Mouse (Mus musculus): ENCODE measurements around the gene Limch1. TPM values are rescaled to one million over a fixed set of nuclear protein-coding genes. Genes with fewer than 3 reads are reported as not detected.

Limch1 gene
- polyA plus RNA-seq, 1 experiment = 15.7 TPM

DNA sequence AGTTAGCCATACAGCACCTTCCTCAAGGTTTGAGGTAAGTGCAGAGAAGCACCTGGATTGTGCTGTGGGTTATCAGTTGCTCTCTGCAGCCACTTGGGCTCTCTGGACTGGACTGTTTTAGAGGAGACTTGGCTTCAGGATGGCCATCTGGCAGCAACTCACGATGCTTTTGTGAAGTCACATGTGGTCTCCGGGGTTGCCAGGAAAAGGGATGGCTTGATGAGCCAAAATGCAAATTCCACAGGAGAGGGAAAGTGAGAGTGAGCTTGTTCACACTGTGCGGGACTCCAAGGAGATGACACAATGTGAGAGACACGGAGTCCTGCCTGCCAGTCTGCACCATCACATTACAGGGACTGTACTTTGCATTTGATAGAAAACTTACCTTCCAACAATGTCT is 346.1 kb downstream of the Limch1 start:
- H3K27ac ChIP-seq (ENCODE audit: insufficient read depth, low read length) = no peak overlapping the region
- TF ChIP-seq CTCF (IDR thresholded peaks at IDR 0.05; ENCODE audit: low read depth, low read length) = no peak
- TF ChIP-seq EP300 (IDR thresholded peaks at IDR 0.05; ENCODE audit: insufficient read depth, low read depth, low read length) = no peak
- no peak for TF ChIP-seq POLR2A (IDR thresholded peaks at IDR 0.05; ENCODE audit: insufficient read depth, low read length)
- H3K4me1 ChIP-seq (ENCODE audit: control insufficient read depth, insufficient read depth, low read length) = no peaks in the 10 kb centered on the region
- no peak overlapping the region for H3K4me3 ChIP-seq (ENCODE audit: low read depth, low read length)
- H3K36me3 ChIP-seq (ENCODE audit: control insufficient read depth, insufficient read depth, low read length, poor library complexity, severe bottlenecking) = no peaks in the 10 kb centered on the region
- H3K9me3 ChIP-seq (replicated peaks; ENCODE audit: control insufficient read depth, insufficient read depth, low read length, poor library complexity, severe bottlenecking) = no peaks in the 10 kb centered on the region
- H3K27me3 ChIP-seq (ENCODE audit: control insufficient read depth, insufficient read depth, low read length, poor library complexity, severe bottlenecking) = peaks cover 15% of the 10 kb centered on the region
- no peak overlapping the region for H3K9ac ChIP-seq (ENCODE audit: low read depth, poor library complexity, severe bottlenecking)

GRCm38 (mm10) chr5:67093991-67094390 is 348.4 kb downstream of the Limch1 start:
- H3K27ac ChIP-seq (ENCODE audit: insufficient read depth, low read length) = no peak overlapping the region
- H3K9ac ChIP-seq (ENCODE audit: low read depth, poor library complexity, severe bottlenecking) = no peak overlapping the region
- no peaks in the 10 kb centered on the region for H3K36me3 ChIP-seq (ENCODE audit: control insufficient read depth, insufficient read depth, low read length, poor library complexity, severe bottlenecking)
- H3K4me1 ChIP-seq (ENCODE audit: control insufficient read depth, insufficient read depth, low read length) = no peaks in the 10 kb centered on the region
- TF ChIP-seq CTCF (IDR thresholded peaks at IDR 0.05; ENCODE audit: low read depth, low read length) (no peak), EP300 (IDR thresholded peaks at IDR 0.05; ENCODE audit: insufficient read depth, low read depth, low read length) (no peak), POLR2A (IDR thresholded peaks at IDR 0.05; ENCODE audit: insufficient read depth, low read length) (no peak)
- no peaks in the 10 kb centered on the region for H3K9me3 ChIP-seq (replicated peaks; ENCODE audit: control insufficient read depth, insufficient read depth, low read length, poor library complexity, severe bottlenecking)
- peaks cover 30% of the 10 kb centered on the region for H3K27me3 ChIP-seq (ENCODE audit: control insufficient read depth, insufficient read depth, low read length, poor library complexity, severe bottlenecking)
- H3K4me3 ChIP-seq (ENCODE audit: low read depth, low read length) = no peak overlapping the region

DNA sequence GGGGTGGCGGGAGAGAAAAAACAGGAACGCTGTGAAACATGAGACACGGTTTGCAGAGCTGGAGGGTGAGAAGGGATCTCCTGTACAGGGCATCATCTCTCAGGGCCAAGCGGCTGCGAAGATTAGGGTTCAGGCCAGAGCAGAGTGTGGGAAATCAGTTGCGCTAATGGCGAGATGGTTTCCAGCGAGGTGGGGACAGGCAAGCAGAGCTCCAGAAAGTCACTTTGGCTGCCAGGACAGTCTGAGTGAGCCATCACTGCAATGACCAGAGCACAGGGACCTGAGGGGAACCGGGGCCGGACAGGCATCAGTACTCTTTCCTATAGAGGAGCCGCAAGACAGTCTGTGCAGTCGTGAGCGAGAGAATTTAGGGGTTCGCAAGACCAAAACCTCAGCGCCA is 349.5 kb downstream of the Limch1 start:
- Histone ChIP-seq H3K27me3 (ENCODE audit: control insufficient read depth, insufficient read depth, low read length, poor library complexity, severe bottlenecking) (peaks cover 37% of the 10 kb centered on the region), H3K27ac (ENCODE audit: insufficient read depth, low read length) (no peak overlapping the region), H3K4me3 (ENCODE audit: low read depth, low read length) (no peak overlapping the region), H3K9ac (ENCODE audit: low read depth, poor library complexity, severe bottlenecking) (no peak overlapping the region), H3K9me3 (replicated peaks; ENCODE audit: control insufficient read depth, insufficient read depth, low read length, poor library complexity, severe bottlenecking) (no peaks in the 10 kb centered on the region), H3K4me1 (ENCODE audit: control insufficient read depth, insufficient read depth, low read length) (no peaks in the 10 kb centered on the region), H3K36me3 (ENCODE audit: control insufficient read depth, insufficient read depth, low read length, poor library complexity, severe bottlenecking) (no peaks in the 10 kb centered on the region)
- no peak for TF ChIP-seq EP300 (IDR thresholded peaks at IDR 0.05; ENCODE audit: insufficient read depth, low read depth, low read length)
- TF ChIP-seq POLR2A (IDR thresholded peaks at IDR 0.05; ENCODE audit: insufficient read depth, low read length) = no peak
- no peak for TF ChIP-seq CTCF (IDR thresholded peaks at IDR 0.05; ENCODE audit: low read depth, low read length)

DNA sequence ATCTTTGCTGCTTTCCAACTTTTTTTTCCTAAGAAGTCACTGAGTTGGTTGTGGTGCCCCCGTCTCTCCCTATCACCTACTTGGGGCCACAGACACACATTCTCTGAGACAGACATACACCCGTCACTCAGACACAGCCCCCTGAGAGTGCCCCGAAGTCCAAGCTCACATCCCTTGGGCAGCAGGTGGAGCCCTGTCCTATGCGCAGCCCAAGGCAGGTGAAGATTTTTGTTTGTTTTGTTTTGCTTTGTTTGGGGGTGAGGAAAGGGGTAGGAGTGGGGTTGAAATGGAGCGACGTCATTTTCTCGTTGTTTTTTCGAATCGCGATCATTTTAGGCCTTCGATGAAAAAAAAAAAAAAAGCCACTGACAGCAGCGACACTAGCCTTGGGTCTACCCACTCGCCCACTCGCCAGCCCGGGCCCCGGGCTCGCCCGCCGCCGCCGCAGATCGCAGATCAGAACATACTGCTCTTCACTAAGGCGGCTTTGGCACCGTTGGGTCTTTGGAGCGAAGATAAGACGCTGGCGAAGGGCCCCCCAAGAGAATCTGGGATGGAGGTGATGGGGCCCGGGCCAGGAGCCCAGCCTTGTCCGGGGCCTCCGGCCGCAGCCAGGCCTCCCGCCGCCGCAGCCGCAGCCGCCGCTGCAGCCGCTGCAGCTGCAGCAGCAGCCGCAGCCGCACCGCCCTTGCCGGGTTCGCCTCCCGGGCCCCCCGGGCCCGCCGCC is 350.2 kb downstream of the Limch1 start:
- no peak overlapping the region for H3K27ac ChIP-seq (ENCODE audit: insufficient read depth, low read length)
- H3K9ac ChIP-seq (ENCODE audit: low read depth, poor library complexity, severe bottlenecking) = peak overlapping the region; percentile 61
- TF ChIP-seq CTCF (IDR thresholded peaks at IDR 0.05; ENCODE audit: low read depth, low read length) (peak; percentile 16), POLR2A (IDR thresholded peaks at IDR 0.05; ENCODE audit: insufficient read depth, low read length) (no peak)
- H3K36me3 ChIP-seq (ENCODE audit: control insufficient read depth, insufficient read depth, low read length, poor library complexity, severe bottlenecking) = no peaks in the 10 kb centered on the region
- H3K4me1 ChIP-seq (ENCODE audit: control insufficient read depth, insufficient read depth, low read length) = no peaks in the 10 kb centered on the region
- peak overlapping the region; percentile 37 for H3K4me3 ChIP-seq (ENCODE audit: low read depth, low read length)
- H3K9me3 ChIP-seq (replicated peaks; ENCODE audit: control insufficient read depth, insufficient read depth, low read length, poor library complexity, severe bottlenecking) = no peaks in the 10 kb centered on the region
- peaks cover 37% of the 10 kb centered on the region for H3K27me3 ChIP-seq (ENCODE audit: control insufficient read depth, insufficient read depth, low read length, poor library complexity, severe bottlenecking)

DNA sequence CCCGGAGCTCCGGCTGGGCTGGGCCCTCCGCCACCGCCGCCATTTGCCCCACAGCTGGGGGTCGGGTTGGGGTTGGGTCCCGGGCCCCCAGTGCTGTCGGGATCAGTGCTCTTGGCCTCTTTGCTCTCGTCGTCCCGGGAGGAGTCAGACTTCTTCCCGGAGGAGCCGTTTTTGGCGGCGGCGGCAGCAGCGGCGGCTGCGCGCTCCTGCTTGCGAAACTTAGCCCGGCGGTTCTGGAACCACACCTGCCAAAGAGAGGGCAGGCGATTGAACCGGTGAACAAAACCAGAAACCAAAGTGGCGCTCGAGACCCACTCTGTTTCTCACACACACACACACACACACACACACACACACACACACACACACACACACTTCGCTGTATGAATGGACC is 350.7 kb downstream of the Limch1 start:
- Histone ChIP-seq H3K4me3 (ENCODE audit: low read depth, low read length) (peak overlapping the region; percentile 27), H3K27me3 (ENCODE audit: control insufficient read depth, insufficient read depth, low read length, poor library complexity, severe bottlenecking) (peaks cover 40% of the 10 kb centered on the region), H3K36me3 (ENCODE audit: control insufficient read depth, insufficient read depth, low read length, poor library complexity, severe bottlenecking) (no peaks in the 10 kb centered on the region), H3K9me3 (replicated peaks; ENCODE audit: control insufficient read depth, insufficient read depth, low read length, poor library complexity, severe bottlenecking) (no peaks in the 10 kb centered on the region), H3K9ac (ENCODE audit: low read depth, poor library complexity, severe bottlenecking) (peak overlapping the region; percentile 61), H3K4me1 (ENCODE audit: control insufficient read depth, insufficient read depth, low read length) (no peaks in the 10 kb centered on the region), H3K27ac (ENCODE audit: insufficient read depth, low read length) (no peak overlapping the region)
- TF ChIP-seq CTCF (IDR thresholded peaks at IDR 0.05; ENCODE audit: low read depth, low read length) (no peak), POLR2A (IDR thresholded peaks at IDR 0.05; ENCODE audit: insufficient read depth, low read length) (no peak)

DNA sequence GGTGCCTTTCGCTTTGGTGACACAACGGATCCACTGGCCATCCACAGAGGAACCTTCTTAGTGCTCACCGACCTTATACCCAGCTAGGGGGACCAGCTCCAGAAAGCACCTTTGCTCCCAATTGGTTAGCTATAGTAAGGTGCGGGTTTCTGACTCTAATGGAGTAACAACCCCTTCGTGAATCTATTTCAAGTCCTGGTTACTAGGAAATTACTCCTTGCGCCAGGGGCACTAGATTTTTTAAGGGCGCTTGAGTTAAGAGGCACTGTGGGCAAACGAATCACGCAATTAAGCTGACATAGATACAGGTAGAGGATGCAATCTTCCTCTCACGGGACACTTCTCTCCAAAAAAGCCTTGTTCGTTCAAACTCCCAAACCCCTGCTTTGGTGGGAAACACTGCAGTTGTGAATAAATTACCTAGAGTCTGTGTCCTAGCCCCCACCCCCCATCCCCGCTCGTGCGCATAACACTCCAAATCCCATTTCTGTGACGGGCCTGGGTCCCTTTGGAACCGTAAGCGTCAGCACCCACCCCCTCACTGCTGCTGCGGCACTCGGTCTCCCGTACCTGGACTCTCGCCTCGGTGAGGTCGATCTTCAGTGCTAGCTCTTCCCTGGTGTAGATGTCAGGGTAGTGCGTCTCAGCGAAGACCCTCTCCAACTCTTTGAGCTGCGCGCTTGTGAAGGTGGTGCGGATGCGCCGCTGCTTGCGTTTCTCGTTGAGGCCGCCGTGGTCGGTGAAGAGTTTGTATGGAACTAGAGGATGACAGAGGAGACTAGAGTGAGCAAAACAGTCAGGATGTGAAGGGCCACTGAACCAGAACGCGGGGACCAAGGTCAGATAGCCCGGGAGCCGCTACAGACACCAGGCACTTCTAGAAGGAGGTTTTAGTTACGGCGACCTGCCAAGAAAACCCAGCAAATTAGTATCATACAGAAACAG is 351.8 kb downstream of the Limch1 start:
- Histone ChIP-seq H3K4me3 (ENCODE audit: low read depth, low read length) (peak overlapping the region; percentile 12; the same call in 1 of the 2 replicates), H3K36me3 (ENCODE audit: control insufficient read depth, insufficient read depth, low read length, poor library complexity, severe bottlenecking) (no peaks in the 10 kb centered on the region), H3K9ac (ENCODE audit: low read depth, poor library complexity, severe bottlenecking) (no peak overlapping the region), H3K9me3 (replicated peaks; ENCODE audit: control insufficient read depth, insufficient read depth, low read length, poor library complexity, severe bottlenecking) (no peaks in the 10 kb centered on the region), H3K4me1 (ENCODE audit: control insufficient read depth, insufficient read depth, low read length) (no peaks in the 10 kb centered on the region), H3K27ac (ENCODE audit: insufficient read depth, low read length) (no peak overlapping the region), H3K27me3 (ENCODE audit: control insufficient read depth, insufficient read depth, low read length, poor library complexity, severe bottlenecking) (peaks cover 41% of the 10 kb centered on the region)
- TF ChIP-seq POLR2A (IDR thresholded peaks at IDR 0.05; ENCODE audit: insufficient read depth, low read length) (no peak), CTCF (IDR thresholded peaks at IDR 0.05; ENCODE audit: low read depth, low read length) (no peak), EP300 (IDR thresholded peaks at IDR 0.05; ENCODE audit: insufficient read depth, low read depth, low read length) (no peak)
